Mouse (Mus musculus) heart, embryonic 14.5 days (tissue): ENCODE data around the gene Adgb. TPM values are rescaled to one million over a fixed set of nuclear protein-coding genes. Genes with fewer than 3 reads are reported as not detected.
A peak's percentile ranks its signal among the peaks of the same experiment; 100 is the strongest.

Experiments used
- ATAC-seq: fragments of 200-750 bp; cut with Nextera tagmentation; 2 replicates; pipeline ENCODE4 v1.8.0; 2017; ENCODE audit warnings: low read depth, moderate TSS enrichment; ENCODE audit not compliant: insufficient number of reproducible peaks, insufficient read depth, low FRiP score
- H3K27ac ChIP-seq, 2 experiments: fragments of 200-500 bp in 1 of 2; fragments of 300-500 bp in 1 of 2; sonication (generic) in 1 of 2; replicated peaks in 1 of 2; 2 replicates each; pipeline ENCODE4 v1.5.1; 2012 to 2014; ENCODE audit warnings: low read depth in 2 of 2, low read length in 2 of 2, control low read depth in 1 of 2, mild to moderate bottlenecking in 1 of 2, mixed read lengths in 1 of 2; ENCODE audit not compliant: control insufficient read depth in 1 of 2, insufficient read depth in 1 of 2
- H3K27me3 ChIP-seq: fragments of 300-500 bp; sonication (generic); 2 replicates; pipeline ENCODE4 v1.6.1; 2014; ENCODE audit warnings: mild to moderate bottlenecking, low read length, control low read depth; ENCODE audit not compliant: control insufficient read depth, insufficient read depth
- H3K36me3 ChIP-seq: fragments of 300-500 bp; sonication (generic); 2 replicates; pipeline ENCODE4 v1.6.1; 2014; ENCODE audit warnings: mild to moderate bottlenecking, control low read depth, low read length, mixed read lengths; ENCODE audit not compliant: control insufficient read depth, insufficient read depth
- H3K4me1 ChIP-seq, 2 experiments: fragments of 200-500 bp in 1 of 2; fragments of 300-500 bp in 1 of 2; sonication (generic) in 1 of 2; 2 replicates each; pipeline ENCODE4 v1.6.1; 2012 to 2014; ENCODE audit warnings: low read length in 2 of 2, control low read depth in 1 of 2, mixed read lengths in 1 of 2; ENCODE audit not compliant: control insufficient read depth in 2 of 2, insufficient read depth in 2 of 2
- H3K4me2 ChIP-seq: fragments of 300-500 bp; sonication (generic); 2 replicates; pipeline ENCODE4 v1.6.1; 2014; ENCODE audit warnings: mild to moderate bottlenecking, low read length
- H3K4me3 ChIP-seq, 2 experiments: fragments of 200-500 bp in 1 of 2; fragments of 300-500 bp in 1 of 2; sonication (generic) in 1 of 2; 2 replicates each; pipeline ENCODE4 v1.5.1; 2012 to 2014; ENCODE audit warnings: low read length in 2 of 2, mild to moderate bottlenecking in 2 of 2, control low read depth in 1 of 2, low read depth in 1 of 2, moderate library complexity in 1 of 2; ENCODE audit not compliant: control insufficient read depth in 1 of 2, insufficient read depth in 1 of 2
- H3K9ac ChIP-seq: fragments of 300-500 bp; sonication (generic); 2 replicates; pipeline ENCODE4 v1.6.1; 2014; ENCODE audit warnings: mild to moderate bottlenecking, low read length
- H3K9me3 ChIP-seq: fragments of 300-500 bp; sonication (generic); 2 replicates; pipeline ENCODE4 v1.6.1; 2016; ENCODE audit warnings: low read length, control low read depth; ENCODE audit not compliant: control insufficient read depth
- WGBS: fragments of 180-500 bp; shearing (Covaris S2); extraction: QIAGEN DNeasy Blood & Tissue Kit; methylation state at CpG from one replicate; pipeline ENCODE4 v1.1.7; 2014; 5-methylcytosine and 5-hydroxymethylcytosine counted together
- polyA plus RNA-seq: library from polyadenylated mRNA; unstranded; fragments of >200 nt; fragmentation: Nextera tagmentation; extraction: Ambion mirVana; gene quantifications from 2 replicates; pipeline ENCODE4 v1.2.1, GENCODE M21; 2014

Adgb gene
- polyA plus RNA-seq, 1 experiment from 2014 or later, result 0.20 TPM

DNA sequence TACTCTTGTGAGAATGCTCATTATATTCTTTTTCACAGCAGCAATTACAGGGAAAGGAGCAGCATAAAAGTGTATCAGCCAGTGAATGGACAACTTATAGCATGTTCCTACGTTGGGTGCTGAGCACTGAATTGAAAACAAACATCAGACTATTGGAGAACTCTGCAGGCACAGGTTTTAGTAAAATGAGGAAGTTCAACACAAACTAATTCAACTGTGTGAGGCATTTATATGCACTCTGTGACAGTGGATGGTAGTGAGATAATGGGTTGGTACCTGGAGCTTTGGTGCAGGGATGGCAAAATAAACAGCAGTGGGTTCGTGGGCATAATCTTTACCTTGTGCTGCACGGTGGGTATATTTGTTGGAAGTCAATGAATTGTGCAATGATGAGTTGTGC, 121.6 kb downstream of the Adgb start:
- no peaks in the 10 kb centered on the region for H3K27me3 ChIP-seq
- no peak overlapping the region for H3K9ac ChIP-seq
- H3K4me1 ChIP-seq, result no peaks in the 10 kb centered on the region
- WGBS, result 76% methylated on average over 3 of the region's 3 CpGs
- H3K27ac ChIP-seq, result no peak overlapping the region
- 0 out of 2 replicates have a peak, but pooled peaks cover 2% of the 10 kb centered on the region for H3K9me3 ChIP-seq
- no peaks in the 10 kb centered on the region for H3K36me3 ChIP-seq
- H3K4me3 ChIP-seq, result no peak overlapping the region
- no peak for ATAC-seq
- no peak overlapping the region for H3K4me2 ChIP-seq

DNA sequence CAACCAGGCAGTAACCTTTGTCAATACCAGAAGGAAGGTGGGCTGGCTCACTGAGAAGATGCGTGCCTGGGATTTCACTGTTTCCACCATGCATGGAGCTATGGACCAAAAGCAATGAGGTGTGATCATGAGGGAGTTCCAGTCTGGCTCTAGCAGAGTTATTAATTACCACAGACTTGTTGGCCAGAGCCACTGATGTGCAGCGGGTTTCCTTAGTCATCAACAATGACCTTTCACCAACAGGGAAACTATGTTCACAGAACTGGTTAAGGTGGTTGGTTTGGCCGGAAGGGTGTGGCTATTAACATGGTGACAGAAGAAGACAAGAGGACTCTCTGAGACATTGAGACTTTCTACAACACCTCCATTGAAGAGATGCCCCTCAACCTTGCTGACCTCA, 128.2 kb downstream of the Adgb start:
- no peak overlapping the region for H3K4me2 ChIP-seq
- no peaks in the 10 kb centered on the region for H3K9me3 ChIP-seq
- H3K27me3 ChIP-seq, result no peaks in the 10 kb centered on the region
- WGBS, result 85% methylated on average over 3 of the region's 3 CpGs
- no peaks in the 10 kb centered on the region for H3K4me1 ChIP-seq
- no peak for ATAC-seq
- no peak overlapping the region for H3K4me3 ChIP-seq
- H3K36me3 ChIP-seq, result no peaks in the 10 kb centered on the region
- no peak overlapping the region for H3K9ac ChIP-seq
- no peak overlapping the region for H3K27ac ChIP-seq

DNA sequence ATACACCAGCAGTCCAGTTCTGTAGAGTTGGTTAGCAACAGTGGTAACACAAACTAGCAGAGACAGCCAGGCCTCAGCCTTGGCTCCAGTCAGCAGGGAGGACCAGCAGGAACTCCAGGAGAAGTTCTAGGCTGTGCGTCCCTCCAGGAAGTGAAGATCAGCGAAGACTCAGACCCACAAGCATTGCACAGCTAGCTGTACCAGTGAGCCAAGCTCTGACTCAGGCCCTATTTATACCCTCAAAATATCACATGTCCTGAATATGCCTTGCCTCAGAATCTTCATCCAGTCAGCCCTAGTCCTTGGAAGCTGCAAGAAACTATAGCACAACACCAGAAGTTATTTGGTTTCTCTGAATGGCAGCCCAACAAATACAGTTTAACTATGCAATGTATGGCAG, 146.6 kb downstream of the Adgb start:
- WGBS, result 65% methylated on average over 2 of the region's 2 CpGs
- H3K4me2 ChIP-seq, result no peak overlapping the region
- no peak for ATAC-seq
- no peaks in the 10 kb centered on the region for H3K9me3 ChIP-seq
- no peak overlapping the region for H3K4me3 ChIP-seq
- H3K9ac ChIP-seq, result no peak overlapping the region
- no peaks in the 10 kb centered on the region; a peak in 1 of 4 replicates for H3K4me1 ChIP-seq
- no peaks in the 10 kb centered on the region for H3K36me3 ChIP-seq
- H3K27me3 ChIP-seq, result no peaks in the 10 kb centered on the region
- H3K27ac ChIP-seq, result no peak overlapping the region

DNA sequence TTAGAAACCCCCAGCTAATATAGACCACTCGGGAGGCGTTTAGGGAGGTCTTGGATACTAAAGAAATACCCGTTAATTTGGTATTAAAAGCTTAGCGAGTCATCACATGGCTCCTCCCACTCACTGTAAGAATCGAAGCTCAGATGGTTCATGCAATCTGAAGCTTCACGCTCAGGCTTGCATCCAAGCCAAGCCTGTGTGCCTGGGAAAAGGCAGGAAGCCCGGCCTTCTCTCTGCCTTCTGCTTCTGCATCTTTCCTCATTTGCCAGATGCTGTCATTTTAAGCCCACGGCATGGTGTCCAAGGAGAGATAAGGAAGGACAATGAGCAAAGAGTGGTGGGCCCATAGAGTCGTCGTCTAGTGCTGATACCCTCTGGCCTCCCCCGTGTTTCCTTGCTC, 149.2 kb downstream of the Adgb start:
- H3K27me3 ChIP-seq, result no peaks in the 10 kb centered on the region
- WGBS, result 61% methylated on average over 11 of the region's 11 CpGs
- H3K9ac ChIP-seq, result no peak overlapping the region
- no peak overlapping the region for H3K4me2 ChIP-seq
- H3K36me3 ChIP-seq, result no peaks in the 10 kb centered on the region
- ATAC-seq, result no peak
- H3K4me1 ChIP-seq, result no peaks in the 10 kb centered on the region; a peak in 1 of 4 replicates
- H3K27ac ChIP-seq, result no peak overlapping the region
- H3K9me3 ChIP-seq, result no peaks in the 10 kb centered on the region
- no peak overlapping the region for H3K4me3 ChIP-seq

DNA sequence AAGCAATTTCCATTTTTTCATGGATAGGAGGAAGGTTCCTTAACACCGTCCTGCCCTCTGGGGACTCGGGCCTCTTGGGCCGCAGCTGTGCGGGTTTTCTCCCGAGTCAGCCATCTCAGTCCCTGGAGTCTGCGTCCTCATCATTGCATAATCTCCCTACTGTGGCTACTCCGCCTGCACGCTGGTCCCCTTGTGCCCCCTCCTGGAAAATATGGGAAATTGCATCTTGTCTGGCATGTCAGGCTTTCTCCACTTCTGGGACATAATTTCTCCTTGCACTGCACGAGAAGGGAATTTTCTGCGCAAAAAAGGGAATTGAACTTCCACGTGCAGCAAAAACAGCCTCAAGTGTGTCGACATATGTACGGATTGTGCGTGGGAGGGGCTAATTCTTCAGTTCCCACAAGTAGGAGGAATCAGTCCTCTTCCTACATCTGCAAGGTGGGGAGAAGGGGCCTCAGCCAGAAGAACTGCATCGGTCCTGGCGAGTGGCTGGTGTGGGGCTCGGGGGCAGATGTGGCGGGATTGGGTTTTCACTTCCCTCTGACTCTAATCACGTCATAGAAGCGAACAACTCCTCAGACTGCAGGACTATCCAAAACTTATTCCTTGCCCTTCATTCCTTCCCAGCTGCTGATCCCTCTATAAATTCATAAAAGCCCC, 150.9 kb downstream of the Adgb start:
- peak; percentile 68 for ATAC-seq
- Histone ChIP-seq H3K9me3 (no peaks in the 10 kb centered on the region), H3K36me3 (no peaks in the 10 kb centered on the region), H3K4me2 (peak overlapping the region; percentile 59), H3K27me3 (no peaks in the 10 kb centered on the region), H3K27ac (no peak overlapping the region), H3K9ac (0 out of 2 replicates have a peak overlapping the region, but pooled peaks have one; percentile 10), H3K4me3 (peak overlapping the region; percentile 22 to 27), H3K4me1 (no peaks in the 10 kb centered on the region; a peak in 1 of 4 replicates)
- 9% methylated on average over 20 of the region's 20 CpGs for WGBS

DNA sequence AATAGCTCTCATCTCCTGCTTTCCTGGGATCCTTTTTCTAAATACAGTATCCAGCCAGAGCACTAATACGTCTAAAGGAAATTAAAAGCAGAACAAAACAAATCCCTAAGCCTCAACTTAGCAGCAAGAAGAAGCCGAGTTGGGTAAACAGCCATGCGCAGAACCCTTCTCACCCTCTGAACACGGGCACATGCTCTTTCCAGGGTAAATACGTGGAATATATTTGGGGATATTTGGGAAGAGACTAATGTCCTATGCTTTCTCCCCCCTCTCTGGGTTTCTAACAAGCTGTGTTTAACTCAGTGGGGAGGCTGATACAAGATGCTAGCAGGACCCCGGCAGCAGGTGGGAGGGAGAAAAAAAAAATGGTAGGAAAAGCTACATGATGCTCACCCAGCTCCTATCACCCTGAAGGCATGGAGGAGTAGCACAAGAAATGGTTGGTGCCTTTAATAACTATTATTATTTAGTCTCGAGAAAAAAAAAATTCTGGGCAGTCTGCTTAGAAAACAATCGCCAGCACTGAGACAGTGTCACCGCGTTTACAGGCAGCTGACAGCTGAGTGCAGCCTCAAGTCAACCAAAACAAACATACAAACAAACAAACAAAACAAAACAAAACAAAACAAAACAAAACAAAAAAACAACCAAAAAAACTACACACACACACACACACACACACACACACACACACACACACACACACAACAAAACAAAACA, 151.6 kb downstream of the Adgb start:
- 66% methylated on average over 10 of the region's 10 CpGs for WGBS
- no peaks in the 10 kb centered on the region; a peak in 1 of 4 replicates for H3K4me1 ChIP-seq
- peak overlapping the region; percentile 22 to 27; a peak in 3 of 4 replicates for H3K4me3 ChIP-seq
- no peaks in the 10 kb centered on the region for H3K9me3 ChIP-seq
- H3K27me3 ChIP-seq, result no peaks in the 10 kb centered on the region
- peak overlapping the region; percentile 59 for H3K4me2 ChIP-seq
- H3K27ac ChIP-seq, result no peak overlapping the region
- no peak for ATAC-seq
- H3K36me3 ChIP-seq, result no peaks in the 10 kb centered on the region
- H3K9ac ChIP-seq, result no peak overlapping the region

DNA sequence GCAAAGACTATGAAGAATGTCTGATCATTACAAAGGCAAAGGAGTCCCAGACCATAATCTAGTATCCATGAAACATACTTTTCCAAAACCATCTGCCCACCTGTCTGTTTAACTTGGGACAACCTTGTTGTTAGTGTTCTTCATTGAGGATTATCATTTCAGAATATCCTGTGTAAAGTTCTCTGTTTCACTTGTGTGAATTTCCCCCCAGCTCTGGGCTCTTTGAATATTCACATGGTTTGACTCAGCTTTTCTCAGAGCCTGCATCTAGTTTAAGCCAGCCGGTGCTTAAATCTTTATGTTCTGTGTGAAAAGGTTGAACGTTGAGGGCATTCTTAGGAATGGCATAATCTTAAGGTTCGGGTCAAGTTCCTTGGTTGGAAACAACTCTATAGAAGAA, 154.0 kb downstream of the Adgb start:
- WGBS, result 82% methylated on average over 3 of the region's 3 CpGs
- no peak for ATAC-seq
- Histone ChIP-seq H3K27me3 (no peaks in the 10 kb centered on the region), H3K4me1 (no peaks in the 10 kb centered on the region; a peak in 1 of 4 replicates), H3K9me3 (no peaks in the 10 kb centered on the region), H3K9ac (no peak overlapping the region), H3K4me2 (no peak overlapping the region), H3K36me3 (no peaks in the 10 kb centered on the region), H3K27ac (no peak overlapping the region), H3K4me3 (no peak overlapping the region)
